Mouse (Mus musculus) E14TG2a.4 (cell line): ENCODE data around the gene Lrfn4.

Experiments
- CTCF ChIP-seq: conservative IDR thresholded peaks from 2 replicates; pipeline ENCODE4 v1.5.1; 2014; ENCODE audit warnings: low read length
- NANOG ChIP-seq: IDR thresholded peaks from 2 replicates; pipeline ENCODE4 v1.6.1; 2014; ENCODE audit warnings: borderline replicate concordance, low read length, mixed read lengths
- POU5F1 ChIP-seq: IDR thresholded peaks from 2 replicates; pipeline ENCODE4 v1.6.1; 2014; ENCODE audit warnings: low read length, borderline replicate concordance

GRCm38 (mm10) chr19:4602459-4602858 is 13.0 kb downstream of the Lrfn4 start:
- TF ChIP-seq CTCF, result no peak
- TF ChIP-seq POU5F1, result no peak
- no peak for TF ChIP-seq NANOG
